In genomic region chr4:99353122-99353774, GRCm38 (mm10) we compare ENCODE assay signal across 14 mouse cellular contexts.
"Had no signal": no experiment of that assay in that cellular context is flagged by ENCODE, and none has a peak within 500 bp of the region (broad histone marks: within the 10 kb centered on the region; RNA-seq: fewer than 3 reads in every experiment).

No protein-coding gene starts in this region.

- DNase-seq: kidney, adult 8-10 months; kidney, postnatal 25 days; layer of hippocampus, adult 9-11 months; layer of hippocampus, postnatal 36 days; left cerebral cortex, postnatal 4 days; lung, adult 18-20 months; retina, postnatal 1 day; right cerebral cortex, postnatal 4 days; spleen, adult 18-20 months; thymus, adult 18-20 months; thymus, postnatal 14 days had no signal

- H3K4me3 ChIP-seq: limb, embryonic 13.5 days; neural tube, embryonic 13.5 days had no signal

- H3K36me3 ChIP-seq: limb, embryonic 13.5 days; neural tube, embryonic 13.5 days had no signal

- H3K9me3 ChIP-seq: neural tube, embryonic 13.5 days had no signal

- H3K27me3 ChIP-seq: limb, embryonic 13.5 days had no signal

- H3K4me2 ChIP-seq: neural tube, embryonic 13.5 days had no signal

- H3K27ac ChIP-seq: limb, embryonic 13.5 days; liver, embryonic 14.5 days; neural tube, embryonic 13.5 days had no signal

- H3K9ac ChIP-seq: limb, embryonic 13.5 days; liver, embryonic 14.5 days; neural tube, embryonic 13.5 days had no signal
